Mouse (Mus musculus) C2C12 (cell line): ENCODE results near the gene Wwox. TPM values are rescaled to one million over a fixed set of nuclear protein-coding genes. Genes with fewer than 3 reads are reported as not detected.

ENCODE experiments used
- H3K27me3 ChIP-seq: one replicate; pipeline ENCODE4 v1.6.1; 2011; ENCODE audit not compliant: control insufficient read depth, insufficient read depth, insufficient read length
- H3K36me3 ChIP-seq: one replicate; pipeline ENCODE4 v1.6.1; 2011; ENCODE audit not compliant: control insufficient read depth, insufficient read depth
- H3K4me3 ChIP-seq: one replicate; pipeline ENCODE4 v1.5.1; 2011; ENCODE audit warnings: mild to moderate bottlenecking, control low read depth; ENCODE audit not compliant: poor library complexity, insufficient read depth, severe bottlenecking
- H3K79me2 ChIP-seq: one replicate; pipeline ENCODE4 v1.6.1; 2011; ENCODE audit not compliant: control insufficient read depth, insufficient read depth
- H3K79me3 ChIP-seq: one replicate; pipeline ENCODE4 v1.6.1; 2011; ENCODE audit warnings: low read depth, control low read depth
- H3ac ChIP-seq: one replicate; pipeline ENCODE3; 2011; ENCODE audit warnings: low read depth; ENCODE audit not compliant: control insufficient read depth, insufficient read length
- CEBPB ChIP-seq: IDR thresholded peaks from one replicate; pipeline ENCODE4 v1.6.1; 2011; ENCODE audit warnings: low read depth, mild to moderate bottlenecking, control low read depth, moderate library complexity
- CTCF ChIP-seq: IDR thresholded peaks from one replicate; pipeline ENCODE4 v1.5.1; 2011; ENCODE audit not compliant: control insufficient read depth, insufficient read depth, insufficient read length
- FOSL1 ChIP-seq: IDR thresholded peaks from one replicate; pipeline ENCODE4 v1.8.0; 2011; ENCODE audit warnings: mild to moderate bottlenecking, low read length; ENCODE audit not compliant: poor library complexity, insufficient read depth, severe bottlenecking
- MAX ChIP-seq: IDR thresholded peaks from one replicate; pipeline ENCODE4 v1.6.1; 2011; ENCODE audit warnings: mild to moderate bottlenecking, control low read depth
- MYOD1 ChIP-seq: IDR thresholded peaks from one replicate; pipeline ENCODE4 v1.6.1; 2011; ENCODE audit warnings: low read depth; ENCODE audit not compliant: control insufficient read depth, insufficient read length
- MYOG ChIP-seq: IDR thresholded peaks from one replicate; pipeline ENCODE4 v1.6.1; 2011; ENCODE audit not compliant: control insufficient read depth, insufficient read length; ENCODE audit errors: extremely low read depth
- USF1 ChIP-seq: IDR thresholded peaks from one replicate; pipeline ENCODE4 v1.6.1; 2011; ENCODE audit warnings: low read depth, mild to moderate bottlenecking, control low read depth, moderate library complexity
- polyA plus RNA-seq: library from polyadenylated mRNA; unstranded; fragments of >200 nt; fragmentation: generic; extraction: Trizol; gene quantifications from one replicate; pipeline ENCODE4 v1.2.1, GENCODE M21; 2012; ENCODE audit warnings: missing spikeins

Gene Wwox
- polyA plus RNA-seq, 1 experiment = 3.7 TPM

- Histone ChIP-seq H3K36me3 (no peaks in the 10 kb centered on the region), H3K79me3 (no peaks in the 10 kb centered on the region), H3ac (no peak overlapping the region), H3K79me2 (no peaks in the 10 kb centered on the region), H3K27me3 (no peaks in the 10 kb centered on the region), H3K4me3 (no peak overlapping the region)
- no peak for TF ChIP-seq MYOG
- TF ChIP-seq USF1 = no peak
- TF ChIP-seq CEBPB = no peak
- no peak for TF ChIP-seq MAX
- no peak for TF ChIP-seq CTCF
- TF ChIP-seq MYOD1 = no peak
- no peak for TF ChIP-seq FOSL1
Observed at GRCm38 (mm10) chr8:114879678-114880077, 440.2 kb downstream of the Wwox start.

GRCm38 (mm10) chr8:114880475-114881135 is 441.1 kb downstream of the Wwox start:
- Histone ChIP-seq H3K79me3 (no peaks in the 10 kb centered on the region), H3K4me3 (no peak overlapping the region), H3ac (no peak overlapping the region), H3K36me3 (no peaks in the 10 kb centered on the region), H3K79me2 (no peaks in the 10 kb centered on the region), H3K27me3 (no peaks in the 10 kb centered on the region)
- TF ChIP-seq MYOG (no peak), MYOD1 (no peak), CEBPB (no peak), CTCF (no peak)

GRCm38 (mm10) chr8:114881891-114882401 is 442.5 kb downstream of the Wwox start:
- TF ChIP-seq CEBPB (no peak), MYOD1 (no peak), USF1 (no peak), FOSL1 (no peak), CTCF (no peak), MAX (no peak), MYOG (no peak)
- Histone ChIP-seq H3ac (no peak overlapping the region), H3K79me3 (no peaks in the 10 kb centered on the region), H3K4me3 (no peak overlapping the region), H3K36me3 (no peaks in the 10 kb centered on the region), H3K79me2 (no peaks in the 10 kb centered on the region), H3K27me3 (no peaks in the 10 kb centered on the region)

- no peaks in the 10 kb centered on the region for H3K27me3 ChIP-seq
- TF ChIP-seq MYOG (no peak), USF1 (no peak), MAX (no peak), MYOD1 (no peak), CEBPB (no peak), CTCF (no peak), FOSL1 (no peak)
Observed at GRCm38 (mm10) chr8:114882504-114882903, 443.0 kb downstream of the Wwox start.

GRCm38 (mm10) chr8:114882936-114883606 is 443.6 kb downstream of the Wwox start:
- H3K27me3 ChIP-seq = no peaks in the 10 kb centered on the region
- no peaks in the 10 kb centered on the region for H3K79me3 ChIP-seq
- no peak for TF ChIP-seq MYOG
- no peak for TF ChIP-seq MYOD1
- no peak for TF ChIP-seq MAX
- TF ChIP-seq CTCF = no peak
- TF ChIP-seq CEBPB = no peak
- no peak for TF ChIP-seq FOSL1
- TF ChIP-seq USF1 = no peak
- no peak overlapping the region for H3K4me3 ChIP-seq
- no peak overlapping the region for H3ac ChIP-seq
- H3K36me3 ChIP-seq = no peaks in the 10 kb centered on the region
- no peaks in the 10 kb centered on the region for H3K79me2 ChIP-seq

More at GRCm38 (mm10) chr8:114882504-114882903, 443.0 kb downstream of the Wwox start:
- no peaks in the 10 kb centered on the region for H3K79me2 ChIP-seq
- no peaks in the 10 kb centered on the region for H3K79me3 ChIP-seq
- no peak overlapping the region for H3K4me3 ChIP-seq
- H3ac ChIP-seq = no peak overlapping the region
- no peaks in the 10 kb centered on the region for H3K36me3 ChIP-seq
